Mouse (Mus musculus) cerebellum, adult 2 months (tissue): Measurements from ENCODE around the gene Ninj2.

ENCODE experiments used
- CTCF ChIP-seq: fragments of 200-500 bp; IDR thresholded peaks from 2 replicates; pipeline ENCODE4 v1.5.1; 2011; ENCODE audit warnings: low read depth, mild to moderate bottlenecking, control low read depth, low read length, moderate library complexity, borderline replicate concordance; ENCODE audit not compliant: insufficient read depth
- POLR2A ChIP-seq: fragments of 200-500 bp; IDR thresholded peaks from 2 replicates; pipeline ENCODE4 v1.6.1; 2011; ENCODE audit warnings: low read length, control low read depth, borderline replicate concordance; ENCODE audit not compliant: insufficient read depth

GRCm38 (mm10) chr6:120227068-120227467 lies 133.9 kb downstream of the Ninj2 start:
- TF ChIP-seq POLR2A (no peak), CTCF (no peak)
